Mouse (Mus musculus): Measurements from ENCODE around the gene Efna5. TPM values are rescaled to one million over a fixed set of nuclear protein-coding genes. Genes with fewer than 3 reads are reported as not detected.
A peak's percentile ranks its signal among the peaks of the same experiment; 100 is the strongest.

The Efna5 gene
- 10 to 100 TPM; 23.6 to 24.8 TPM for total RNA-seq (2021)
- long read RNA-seq, experiment 1, partial matches to known transcripts, result 0 of 3 reads
- long read RNA-seq, experiment 1, other reads (novel, unspliced or antisense), result 3 of 3 reads
- long read RNA-seq, experiment 2, partial matches to known transcripts, result 1 of 4 reads
- long read RNA-seq, experiment 2, other reads (novel, unspliced or antisense), result 3 of 4 reads

- intact Hi-C loops (cut with DNase I), result loop anchor here (5.0 to 10.0 kb wide), 3 partner anchors 99 to 584 kb away; no protein-coding TSS in a partner anchor
- peak; percentile 50 to 56 for DNase-seq
Measured at GRCm38 (mm10) chr17:62881176-62881790, at the start of gene Efna5. TSS of gene Efna5 (minus strand) at chr17:62881317.

GRCm38 (mm10) chr17:62915304-62915703 lies 34.2 kb upstream of the Efna5 start:
- DNase-seq, result no peak
- intact Hi-C loops (cut with DNase I), result no loop called here

- no peak for DNase-seq
- intact Hi-C loops (cut with DNase I), result no loop called here
Measured at GRCm38 (mm10) chr17:62905692-62906445, 24.8 kb upstream of the Efna5 start.

- intact Hi-C loops (cut with DNase I), result no loop called here
Measured at GRCm38 (mm10) chr17:62899066-62899465, 17.9 kb upstream of the Efna5 start.

GRCm38 (mm10) chr17:62889991-62890390 lies 8.9 kb upstream of the Efna5 start:
- DNase-seq, result no peak
- intact Hi-C loops (cut with DNase I), result loop anchor here (10.0 kb wide), 2 partner anchors 235 to 575 kb away; no protein-coding TSS in a partner anchor

More at GRCm38 (mm10) chr17:62899066-62899465, 17.9 kb upstream of the Efna5 start:
- DNase-seq, result no peak

GRCm38 (mm10) chr17:62884129-62884506 lies 3.0 kb upstream of the Efna5 start:
- intact Hi-C loops (cut with DNase I), result loop anchor here (5.0 to 10.0 kb wide), 3 partner anchors 102 to 581 kb away; no protein-coding TSS in a partner anchor

GRCm38 (mm10) chr17:62883476-62884128 lies 2.5 kb upstream of the Efna5 start:
- intact Hi-C loops (cut with DNase I), result loop anchor here (5.0 to 10.0 kb wide), 3 partner anchors 101 to 581 kb away; no protein-coding TSS in a partner anchor
- DNase-seq, result no peak

More at GRCm38 (mm10) chr17:62884129-62884506, 3.0 kb upstream of the Efna5 start:
- peak; percentile 84 to 89 for DNase-seq

- intact Hi-C loops (cut with DNase I), result loop anchor here (5.0 to 10.0 kb wide), 3 partner anchors 101 to 582 kb away; no protein-coding TSS in a partner anchor
- peak; percentile 80 to 83 for DNase-seq
Measured at GRCm38 (mm10) chr17:62882726-62883475, 1.8 kb upstream of the Efna5 start.

GRCm38 (mm10) chr17:62881791-62882725 lies 941 bp upstream of the Efna5 start:
- DNase-seq, result peak; percentile 54 to 62
- intact Hi-C loops (cut with DNase I), result loop anchor here (5.0 to 10.0 kb wide), 3 partner anchors 100 to 583 kb away; no protein-coding TSS in a partner anchor

GRCm38 (mm10) chr17:62880311-62881175 lies 574 bp downstream of the Efna5 start:
- DNase-seq, result peak; percentile 56 to 63

GRCm38 (mm10) chr17:62879526-62880310 lies 1.4 kb downstream of the Efna5 start:
- peak; percentile 44 to 63 for DNase-seq
- intact Hi-C loops (cut with DNase I), result loop anchor here (5.0 to 10.0 kb wide), 3 partner anchors 97 to 585 kb away; no protein-coding TSS in a partner anchor

More at GRCm38 (mm10) chr17:62880311-62881175, 574 bp downstream of the Efna5 start:
- intact Hi-C loops (cut with DNase I), result loop anchor here (5.0 to 10.0 kb wide), 3 partner anchors 98 to 584 kb away; no protein-coding TSS in a partner anchor

- no peak for DNase-seq
- intact Hi-C loops (cut with DNase I), result no loop called here
Measured at GRCm38 (mm10) chr17:62875727-62876126, 5.4 kb downstream of the Efna5 start.

- intact Hi-C loops (cut with DNase I), result no loop called here
Measured at GRCm38 (mm10) chr17:62871928-62872327, 9.2 kb downstream of the Efna5 start.

GRCm38 (mm10) chr17:62871191-62871590 lies 9.9 kb downstream of the Efna5 start:
- intact Hi-C loops (cut with DNase I), result no loop called here
- no peak for DNase-seq

More at GRCm38 (mm10) chr17:62871928-62872327, 9.2 kb downstream of the Efna5 start:
- DNase-seq, result no peak

- DNase-seq, result no peak
- intact Hi-C loops (cut with DNase I), result no loop called here
Measured at GRCm38 (mm10) chr17:62870446-62870845, 10.7 kb downstream of the Efna5 start.

- DNase-seq, result no peak
- intact Hi-C loops (cut with DNase I), result no loop called here
Measured at GRCm38 (mm10) chr17:62864966-62865365, 16.2 kb downstream of the Efna5 start.
